Mouse (Mus musculus): ENCODE data around the gene Smim13. TPM values are rescaled to one million over a fixed set of nuclear protein-coding genes. Genes with fewer than 3 reads are reported as not detected.
"Not testable (repeated sequence)": the region's sequence is repeated elsewhere in the genome, so short reads cannot be mapped to it uniquely, and the experiment has no call there.

Gene Smim13
- polyA plus RNA-seq, 1 experiment from 2014 or later, result 13.1 TPM

DNA sequence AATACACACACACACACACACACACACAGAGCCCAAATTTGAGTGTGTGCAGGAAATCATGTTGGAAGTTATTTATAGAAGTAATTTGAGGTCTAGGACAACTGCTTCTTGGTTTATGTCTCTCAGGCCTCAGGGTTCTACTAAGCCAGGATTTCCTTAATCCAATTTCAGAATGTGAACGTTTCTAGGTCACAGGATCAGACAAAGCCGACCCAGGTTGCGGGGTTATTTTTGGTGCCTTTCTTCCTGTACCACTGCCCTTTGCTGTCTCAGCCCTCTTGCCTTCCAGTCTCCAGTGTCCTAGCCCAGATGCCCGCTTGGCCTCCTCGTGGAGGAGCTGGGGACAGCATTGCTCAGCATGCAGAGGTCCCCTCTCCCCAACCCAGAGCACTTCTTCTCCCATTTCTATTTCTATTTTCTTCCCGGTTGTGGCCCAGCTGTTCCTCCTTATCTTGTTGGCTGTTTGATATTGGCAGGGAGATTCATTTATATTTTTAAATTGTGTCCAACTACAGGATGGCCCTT lies 5.3 kb upstream of the Smim13 start:
- no peak for ATAC-seq (replicated peaks; ENCODE audit: low FRiP score)
- 61% methylated on average over 6 of the region's 6 CpGs for WGBS

DNA sequence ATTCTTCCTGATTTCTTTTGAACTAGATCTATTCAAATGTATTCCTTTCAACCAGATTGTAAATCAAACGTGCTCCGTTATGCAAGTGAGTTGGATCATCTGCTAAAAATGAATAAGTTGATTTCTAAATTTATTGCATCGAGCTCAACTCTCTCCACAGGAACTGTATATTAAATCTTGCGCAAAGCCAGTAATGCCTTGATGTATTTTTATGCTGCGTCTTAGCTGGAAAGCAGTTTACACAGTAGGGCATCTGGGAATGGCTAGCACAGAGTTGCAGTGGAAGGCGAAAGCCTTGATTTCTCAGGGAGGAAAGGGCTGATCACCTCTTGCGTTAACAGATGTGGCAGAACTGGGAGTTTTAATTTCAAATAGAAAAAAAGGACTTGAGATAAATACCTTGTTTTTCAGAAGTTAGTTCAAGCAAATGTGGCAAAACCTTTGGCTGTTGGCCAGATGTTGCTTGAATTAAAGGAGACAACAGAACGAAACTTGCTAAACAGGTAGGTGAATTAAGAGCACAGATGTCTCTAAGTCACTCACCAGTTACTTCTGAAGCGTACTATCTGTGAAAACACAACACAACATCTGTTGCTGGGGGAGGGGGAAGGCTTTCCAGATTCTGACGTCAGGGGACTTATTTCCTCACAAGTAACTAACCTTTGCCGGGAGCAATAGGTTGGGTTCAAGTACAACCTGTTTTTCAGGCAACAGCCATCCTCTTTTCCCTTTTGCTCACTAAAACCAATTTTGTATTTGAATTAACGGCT lies 708 bp upstream of the Smim13 start:
- WGBS, result 49% methylated on average over 12 of the region's 12 CpGs

More for the DNA sequence above, 5.3 kb upstream of the Smim13 start:
- H3K36me3 ChIP-seq (ENCODE audit: control insufficient read depth, insufficient read depth, low read length), result no peaks in the 10 kb centered on the region
- no peak overlapping the region for H3K27ac ChIP-seq (ENCODE audit: low read depth, low read length)
- no peaks in the 10 kb centered on the region for H3K9me3 ChIP-seq (ENCODE audit: control insufficient read depth, low read length)
- H3K4me2 ChIP-seq (ENCODE audit: low read depth, low read length, severe bottlenecking), result no peak overlapping the region
- H3K27me3 ChIP-seq (ENCODE audit: control insufficient read depth, insufficient read depth, low read length), result no peaks in the 10 kb centered on the region
- H3K9ac ChIP-seq (ENCODE audit: low read length), result no peak overlapping the region
- no peaks in the 10 kb centered on the region for H3K4me1 ChIP-seq (replicated peaks; ENCODE audit: control insufficient read depth, insufficient read depth, low read length)
- no peak overlapping the region for H3K4me3 ChIP-seq (ENCODE audit: low read depth, low read length)
- no peak for DNase-seq (ENCODE audit: low spot score)

DNA sequence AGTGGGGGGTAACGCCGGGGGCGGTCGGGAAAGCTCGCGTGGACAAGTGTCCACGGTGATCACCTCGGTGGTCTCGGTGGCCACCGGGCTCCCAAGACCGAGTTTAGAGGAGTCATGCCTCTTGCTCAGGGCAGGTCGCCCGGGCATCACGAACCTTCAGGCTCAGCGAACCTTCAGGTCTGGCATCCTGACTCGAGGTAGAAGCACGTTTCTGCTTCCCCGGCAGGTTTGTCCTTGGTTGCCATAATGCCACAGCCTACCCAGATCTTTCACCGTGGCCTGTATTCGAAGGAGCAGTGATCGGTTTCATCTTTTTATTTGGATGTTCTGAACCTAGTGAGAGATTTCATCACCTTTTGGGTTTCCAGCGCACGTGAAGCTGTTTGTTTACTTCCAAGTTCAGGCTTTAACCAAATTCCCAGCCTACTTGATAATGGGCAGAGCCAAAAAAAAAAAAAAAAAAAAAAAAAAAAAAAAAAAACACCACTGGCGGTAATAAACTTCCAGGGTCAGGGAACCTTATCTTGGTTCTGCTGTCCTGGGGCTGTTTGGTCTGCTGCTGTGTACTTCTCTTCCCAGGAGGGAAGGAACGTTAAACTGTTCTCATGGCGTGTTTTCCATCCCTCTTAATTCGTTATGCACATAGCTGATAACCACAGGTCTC lies 806 bp downstream of the Smim13 start:
- whole genome bisulfite sequencing, result 2% methylated on average over 27 of the region's 27 CpGs
- H3K27ac ChIP-seq (ENCODE audit: low read depth, low read length), result peak overlapping the region; percentile 62; the same call in 1 of the 2 replicates
- no peaks in the 10 kb centered on the region for H3K9me3 ChIP-seq (ENCODE audit: control insufficient read depth, low read length)
- DNase-seq (ENCODE audit: low spot score) (no peak), ATAC-seq (replicated peaks; ENCODE audit: low FRiP score) (no peak)
- no peaks in the 10 kb centered on the region for H3K4me1 ChIP-seq (replicated peaks; ENCODE audit: control insufficient read depth, insufficient read depth, low read length)
- H3K4me3 ChIP-seq (ENCODE audit: low read depth, low read length), result peak overlapping the region; percentile 70
- H3K9ac ChIP-seq (ENCODE audit: low read length), result peak overlapping the region; percentile 77
- no peaks in the 10 kb centered on the region for H3K36me3 ChIP-seq (ENCODE audit: control insufficient read depth, insufficient read depth, low read length)
- H3K4me2 ChIP-seq (ENCODE audit: low read depth, low read length, severe bottlenecking), result peak overlapping the region; percentile 86
- no peaks in the 10 kb centered on the region for H3K27me3 ChIP-seq (ENCODE audit: control insufficient read depth, insufficient read depth, low read length)

More for the DNA sequence above, 708 bp upstream of the Smim13 start:
- Histone ChIP-seq H3K36me3 (ENCODE audit: control insufficient read depth, insufficient read depth, low read length) (no peaks in the 10 kb centered on the region), H3K27me3 (ENCODE audit: control insufficient read depth, insufficient read depth, low read length) (no peaks in the 10 kb centered on the region), H3K9me3 (ENCODE audit: control insufficient read depth, low read length) (no peaks in the 10 kb centered on the region), H3K4me3 (ENCODE audit: low read depth, low read length) (peak overlapping the region; percentile 70), H3K4me2 (ENCODE audit: low read depth, low read length, severe bottlenecking) (peak overlapping the region; percentile 67), H3K27ac (ENCODE audit: low read depth, low read length) (no peak overlapping the region), H3K9ac (ENCODE audit: low read length) (peak overlapping the region; percentile 58), H3K4me1 (replicated peaks; ENCODE audit: control insufficient read depth, insufficient read depth, low read length) (no peaks in the 10 kb centered on the region)
- ATAC-seq (replicated peaks; ENCODE audit: low FRiP score) (peak; percentile 17; the same call in 1 of the 2 replicates), DNase-seq (ENCODE audit: low spot score) (no peak)

DNA sequence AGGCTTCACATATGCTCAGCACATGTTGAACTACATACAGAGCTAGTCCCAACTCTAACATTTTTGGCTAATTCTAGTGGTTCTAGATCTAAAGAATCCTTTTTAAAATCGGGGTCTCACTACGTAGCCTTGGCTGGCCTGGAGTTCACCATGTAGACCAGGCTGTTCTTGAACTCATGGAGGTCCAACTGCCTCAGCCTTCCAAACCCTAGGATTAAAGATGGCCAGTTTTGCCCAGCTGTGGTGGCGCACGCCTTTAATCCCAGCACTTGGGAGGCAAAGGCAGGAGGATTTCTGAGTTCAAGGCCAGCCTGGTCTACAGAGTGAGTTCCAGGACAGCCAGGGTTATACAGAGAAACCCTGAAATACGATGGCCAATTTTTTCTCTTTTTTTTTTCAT lies 1.6 kb downstream of the Smim13 start:
- H3K4me3 ChIP-seq (ENCODE audit: low read depth, low read length); H3K4me2 ChIP-seq (ENCODE audit: low read depth, low read length, severe bottlenecking); ATAC-seq (replicated peaks; ENCODE audit: low FRiP score); H3K36me3 ChIP-seq (ENCODE audit: control insufficient read depth, insufficient read depth, low read length); DNase-seq (ENCODE audit: low spot score); H3K27me3 ChIP-seq (ENCODE audit: control insufficient read depth, insufficient read depth, low read length); H3K9me3 ChIP-seq (ENCODE audit: control insufficient read depth, low read length); H3K9ac ChIP-seq (ENCODE audit: low read length); H3K27ac ChIP-seq (ENCODE audit: low read depth, low read length); H3K4me1 ChIP-seq (replicated peaks; ENCODE audit: control insufficient read depth, insufficient read depth, low read length): not testable (repeated sequence)
- 94% methylated on average over 5 of the region's 5 CpGs for WGBS

DNA sequence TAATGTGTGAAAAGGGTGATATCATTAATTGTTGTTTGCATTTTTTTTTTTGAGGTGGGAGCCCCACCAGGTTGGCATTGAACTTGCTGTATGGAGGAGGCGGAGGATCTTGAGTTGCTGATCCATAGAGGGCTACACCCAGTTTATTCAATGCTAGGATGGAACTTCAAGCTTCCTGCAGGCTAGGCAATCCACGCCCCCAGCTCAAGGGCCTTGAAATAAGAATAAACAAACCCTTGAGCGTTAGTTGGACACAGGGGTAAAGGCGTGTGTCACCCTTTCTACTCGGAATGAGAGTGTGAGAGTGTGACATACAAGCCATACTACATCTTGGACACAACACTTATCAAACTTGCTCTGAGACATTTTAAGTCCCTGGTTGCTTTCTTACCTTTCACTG lies 2.0 kb downstream of the Smim13 start:
- H3K4me1 ChIP-seq (replicated peaks; ENCODE audit: control insufficient read depth, insufficient read depth, low read length), result no peaks in the 10 kb centered on the region
- H3K4me3 ChIP-seq (ENCODE audit: low read depth, low read length), result no peak overlapping the region
- ATAC-seq (replicated peaks; ENCODE audit: low FRiP score) (no peak), DNase-seq (ENCODE audit: low spot score) (no peak)
- no peaks in the 10 kb centered on the region for H3K27me3 ChIP-seq (ENCODE audit: control insufficient read depth, insufficient read depth, low read length)
- no peak overlapping the region for H3K9ac ChIP-seq (ENCODE audit: low read length)
- H3K4me2 ChIP-seq (ENCODE audit: low read depth, low read length, severe bottlenecking), result no peak overlapping the region
- no peak overlapping the region for H3K27ac ChIP-seq (ENCODE audit: low read depth, low read length)
- no peaks in the 10 kb centered on the region for H3K36me3 ChIP-seq (ENCODE audit: control insufficient read depth, insufficient read depth, low read length)
- 88% methylated on average over 5 of the region's 5 CpGs for WGBS
- no peaks in the 10 kb centered on the region for H3K9me3 ChIP-seq (ENCODE audit: control insufficient read depth, low read length)

- WGBS, result 76% methylated on average over 6 of the region's 6 CpGs
- Histone ChIP-seq H3K4me3 (ENCODE audit: low read depth, low read length) (no peak overlapping the region), H3K27ac (ENCODE audit: low read depth, low read length) (no peak overlapping the region), H3K4me1 (replicated peaks; ENCODE audit: control insufficient read depth, insufficient read depth, low read length) (no peaks in the 10 kb centered on the region), H3K27me3 (ENCODE audit: control insufficient read depth, insufficient read depth, low read length) (no peaks in the 10 kb centered on the region), H3K36me3 (ENCODE audit: control insufficient read depth, insufficient read depth, low read length) (no peaks in the 10 kb centered on the region), H3K9me3 (ENCODE audit: control insufficient read depth, low read length) (no peaks in the 10 kb centered on the region), H3K9ac (ENCODE audit: low read length) (no peak overlapping the region), H3K4me2 (ENCODE audit: low read depth, low read length, severe bottlenecking) (no peak overlapping the region)
- ATAC-seq (replicated peaks; ENCODE audit: low FRiP score) (no peak), DNase-seq (ENCODE audit: low spot score) (no peak)
Measured at GRCm38 (mm10) chr13:41252141-41252540, 2.5 kb downstream of the Smim13 start.

GRCm38 (mm10) chr13:41252736-41253135 lies 3.1 kb downstream of the Smim13 start:
- 92% methylated on average over 7 of the region's 7 CpGs for WGBS
- ATAC-seq (replicated peaks; ENCODE audit: low FRiP score), result no peak
- Histone ChIP-seq H3K9ac (ENCODE audit: low read length) (no peak overlapping the region), H3K27ac (ENCODE audit: low read depth, low read length) (no peak overlapping the region), H3K9me3 (ENCODE audit: control insufficient read depth, low read length) (no peaks in the 10 kb centered on the region), H3K4me1 (replicated peaks; ENCODE audit: control insufficient read depth, insufficient read depth, low read length) (no peaks in the 10 kb centered on the region), H3K4me2 (ENCODE audit: low read depth, low read length, severe bottlenecking) (no peak overlapping the region), H3K27me3 (ENCODE audit: control insufficient read depth, insufficient read depth, low read length) (no peaks in the 10 kb centered on the region), H3K36me3 (ENCODE audit: control insufficient read depth, insufficient read depth, low read length) (no peaks in the 10 kb centered on the region), H3K4me3 (ENCODE audit: low read depth, low read length) (no peak overlapping the region)
- no peak for DNase-seq (ENCODE audit: low spot score)

DNA sequence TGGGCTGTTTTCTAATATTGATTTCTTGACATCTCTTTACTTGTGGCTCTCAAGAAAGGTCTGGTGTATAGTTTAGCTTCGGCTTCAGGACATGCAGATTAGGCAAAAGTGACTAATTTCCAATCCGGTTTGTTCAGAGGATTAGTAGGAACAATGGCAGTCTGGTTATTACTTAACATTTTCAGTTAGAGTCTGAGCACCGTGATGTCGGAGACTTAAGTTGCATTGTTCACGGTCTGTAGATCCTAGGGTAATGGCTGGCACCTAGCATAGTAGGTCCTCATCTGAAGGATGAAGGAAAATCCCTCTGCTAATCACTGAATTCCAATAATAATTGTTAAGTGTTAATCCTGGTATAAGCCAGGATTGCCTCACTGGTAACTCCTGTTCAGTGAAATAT lies 6.5 kb downstream of the Smim13 start:
- Histone ChIP-seq H3K4me2 (ENCODE audit: low read depth, low read length, severe bottlenecking) (no peak overlapping the region), H3K36me3 (ENCODE audit: control insufficient read depth, insufficient read depth, low read length) (no peaks in the 10 kb centered on the region), H3K27ac (ENCODE audit: low read depth, low read length) (no peak overlapping the region), H3K4me3 (ENCODE audit: low read depth, low read length) (no peak overlapping the region), H3K27me3 (ENCODE audit: control insufficient read depth, insufficient read depth, low read length) (no peaks in the 10 kb centered on the region), H3K9ac (ENCODE audit: low read length) (no peak overlapping the region), H3K9me3 (ENCODE audit: control insufficient read depth, low read length) (no peaks in the 10 kb centered on the region), H3K4me1 (replicated peaks; ENCODE audit: control insufficient read depth, insufficient read depth, low read length) (no peaks in the 10 kb centered on the region)
- DNase-seq (ENCODE audit: low spot score) (no peak), ATAC-seq (replicated peaks; ENCODE audit: low FRiP score) (no peak)
- WGBS, result 73% methylated on average over 5 of the region's 5 CpGs

Measured in forebrain, embryonic 11.5 days (tissue).